Mouse (Mus musculus): ENCODE measurements at regions not wholly inside any gene's neighbourhood (a gene's known extent, or its start where the extent isn't known, plus 50 kb on each side); places are given as distances from the start of the nearest gene placed in this dataset.

- TF ChIP-seq CTCF (IDR thresholded peaks at IDR 0.05; ENCODE audit: extremely low read depth, insufficient read depth, insufficient read length, insufficient replicate concordance) = no peak
- TF ChIP-seq POLR2A (IDR thresholded peaks at IDR 0.05; ENCODE audit: low read depth, low read length) = no peak
Observed at GRCm38 (mm10) chrX:166779334-166780092, 194.0 kb upstream of the Egfl6 start.

Data from spleen, adult 2 months (tissue).